Mouse (Mus musculus) kidney, embryonic 15.5 days (tissue): Measurements from ENCODE around the gene Ttll5. TPM values are rescaled to one million over a fixed set of nuclear protein-coding genes. Genes with fewer than 3 reads are reported as not detected.
A peak's percentile ranks its signal among the peaks of the same experiment; 100 is the strongest.

ENCODE experiments used
- ATAC-seq: fragments of 200-750 bp; cut with Nextera tagmentation; replicated peaks from 2 replicates; pipeline ENCODE4 v1.8.0; 2017; ENCODE audit warnings: moderate TSS enrichment; ENCODE audit not compliant: low FRiP score
- H3K27ac ChIP-seq: fragments of 300-500 bp; sonication (generic); 2 replicates; pipeline ENCODE4 v1.5.1; 2015; ENCODE audit warnings: mild to moderate bottlenecking, inconsistent platforms
- H3K27me3 ChIP-seq: fragments of 300-500 bp; sonication (generic); 2 replicates; pipeline ENCODE4 v1.6.1; 2015; ENCODE audit warnings: inconsistent platforms
- H3K36me3 ChIP-seq: fragments of 300-500 bp; sonication (generic); 2 replicates; pipeline ENCODE4 v1.6.1; 2015; ENCODE audit warnings: inconsistent platforms
- H3K4me1 ChIP-seq: fragments of 300-500 bp; sonication (generic); 2 replicates; pipeline ENCODE4 v1.6.1; 2015; ENCODE audit warnings: inconsistent platforms
- H3K4me2 ChIP-seq: fragments of 300-500 bp; sonication (generic); 2 replicates; pipeline ENCODE4 v1.6.1; 2015; ENCODE audit warnings: moderate library complexity, mild to moderate bottlenecking, inconsistent platforms
- H3K4me3 ChIP-seq: fragments of 300-500 bp; sonication (generic); replicated peaks from 2 replicates; pipeline ENCODE4 v1.5.1; 2015; ENCODE audit warnings: mild to moderate bottlenecking, inconsistent platforms
- H3K9ac ChIP-seq: fragments of 300-500 bp; sonication (generic); 2 replicates; pipeline ENCODE4 v1.6.1; 2015; ENCODE audit warnings: mild to moderate bottlenecking, inconsistent platforms
- H3K9me3 ChIP-seq: fragments of 300-500 bp; sonication (generic); replicated peaks from 2 replicates; pipeline ENCODE4 v1.6.1; 2016; ENCODE audit warnings: inconsistent platforms
- WGBS: fragments of 180-500 bp; shearing (Covaris S2); methylation state at CpG from one replicate; pipeline ENCODE4 v1.1.7; 2015; ENCODE audit warnings: mixed read lengths; 5-methylcytosine and 5-hydroxymethylcytosine counted together
- polyA plus RNA-seq: library from polyadenylated mRNA; unstranded; fragments of >200 nt; fragmentation: Nextera tagmentation; extraction: Ambion mirVana; gene quantifications from 2 replicates; pipeline ENCODE4 v1.2.1, GENCODE M21; 2015

Ttll5 gene
- polyA plus RNA-seq = 13.0 and 13.2 TPM in 2 replicates

DNA sequence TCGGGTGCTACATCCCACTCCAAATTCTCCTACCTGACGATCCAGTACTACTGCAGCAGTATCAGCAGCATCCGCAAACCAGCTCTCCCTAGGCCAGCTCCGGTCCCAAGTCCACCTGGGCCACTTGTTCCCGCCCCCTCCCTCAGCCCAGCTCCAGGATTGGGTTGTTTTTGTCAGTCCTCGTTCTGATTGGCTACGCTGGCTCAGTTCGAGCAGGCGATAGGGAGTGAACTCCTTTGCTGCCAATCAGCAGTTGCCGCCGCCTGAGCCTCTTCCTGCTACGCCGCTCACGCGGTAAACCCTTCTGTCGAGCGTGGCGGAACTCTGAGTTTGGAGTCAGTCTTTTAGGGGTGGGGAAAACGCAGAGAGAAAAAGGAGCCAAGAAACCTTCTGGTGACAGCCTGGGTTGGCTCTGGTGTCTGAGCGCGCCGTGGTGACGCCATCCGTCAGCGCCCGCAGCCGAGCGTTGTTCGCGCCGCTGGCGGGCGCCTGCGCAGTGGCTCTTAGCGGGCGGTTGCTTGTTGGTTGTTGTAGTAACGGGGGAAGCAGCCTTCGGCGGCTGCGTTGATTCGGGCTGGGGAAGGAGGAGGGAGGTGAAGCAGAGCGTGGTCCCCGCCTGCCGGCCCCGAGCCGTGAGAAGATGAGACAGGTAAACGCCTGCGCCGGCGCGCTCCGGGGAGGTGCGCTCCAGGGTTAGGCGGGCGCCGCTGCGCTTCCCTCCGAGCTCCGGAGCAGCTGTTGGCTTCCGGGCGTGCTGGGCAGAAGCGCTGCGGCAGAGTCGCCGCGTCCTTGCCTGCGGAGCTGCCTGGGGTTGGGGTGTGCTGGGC, at the start of gene Ttll5, which contains the start of gene Erg28:
Gene Ttll5 (plus strand): TSS at position 222 of the 827 bp plus-strand sequence.
Gene Erg28 (minus strand): TSS at position 113 of the 827 bp plus-strand sequence.
- peaks cover 21% of the 10 kb centered on the region for H3K4me1 ChIP-seq
- no peaks in the 10 kb centered on the region for H3K27me3 ChIP-seq
- H3K9ac ChIP-seq = peak within 1 kb of the TSS; percentile 61
- peaks cover 28% of the 10 kb centered on the region for H3K36me3 ChIP-seq
- peak within 1 kb of the TSS; percentile 62 for H3K4me3 ChIP-seq
- no peaks in the 10 kb centered on the region for H3K9me3 ChIP-seq
- H3K4me2 ChIP-seq = peak within 1 kb of the TSS; percentile 79
- ATAC-seq = peak; percentile 99
- peak within 1 kb of the TSS; percentile 99 for H3K27ac ChIP-seq
- under 1% methylated on average over 67 of the region's 67 CpGs for WGBS

DNA sequence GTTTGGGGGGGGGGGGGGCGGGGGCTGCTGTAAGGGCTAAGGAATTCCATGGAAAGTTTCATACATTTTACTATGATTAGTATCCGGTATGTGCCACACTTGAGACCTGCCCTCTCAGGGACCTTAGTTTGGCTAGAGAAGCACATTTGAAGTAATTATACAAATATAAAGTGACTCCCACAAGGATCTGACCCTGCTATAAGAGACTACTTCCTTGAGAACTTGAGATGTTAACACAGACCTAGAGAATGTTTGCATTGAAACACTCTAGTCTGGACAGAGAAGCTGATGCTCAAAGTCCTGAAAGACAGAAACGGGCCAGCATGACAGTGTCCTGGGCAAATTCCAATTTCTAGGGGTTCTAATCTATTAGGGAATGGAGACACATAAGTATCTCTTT, 45.5 kb upstream of the Ttll5 start:
- H3K9ac ChIP-seq = no peak overlapping the region
- 0 out of 2 replicates have a peak, but pooled peaks cover 2% of the 10 kb centered on the region for H3K4me1 ChIP-seq
- 40% methylated on average over 3 of the region's 3 CpGs for WGBS
- peaks cover 3% of the 10 kb centered on the region; the same call in 1 of the 2 replicates for H3K9me3 ChIP-seq
- ATAC-seq = no peak
- H3K36me3 ChIP-seq = no peaks in the 10 kb centered on the region
- H3K4me2 ChIP-seq = no peak overlapping the region
- H3K4me3 ChIP-seq = no peak overlapping the region
- no peak overlapping the region for H3K27ac ChIP-seq
- no peaks in the 10 kb centered on the region for H3K27me3 ChIP-seq

DNA sequence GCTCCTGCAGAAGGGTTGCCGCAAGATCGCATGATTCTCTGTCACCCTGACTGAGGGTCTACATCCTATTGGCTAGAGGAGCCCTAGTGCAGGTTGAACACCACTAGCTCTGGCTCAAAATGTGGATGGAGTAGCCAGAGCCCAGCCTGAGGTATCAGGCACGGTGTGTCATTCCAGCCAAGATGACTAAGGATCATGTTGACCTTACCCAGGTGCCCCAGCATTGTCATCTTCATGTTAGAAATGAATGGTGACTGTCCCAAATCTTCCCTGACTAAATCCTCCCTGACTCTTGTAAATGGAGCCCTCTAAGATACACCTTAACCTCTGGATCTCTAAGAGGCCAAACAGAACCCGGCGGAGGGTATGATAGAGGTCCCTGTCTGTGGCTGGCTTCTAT, 44.8 kb upstream of the Ttll5 start:
- H3K4me3 ChIP-seq = no peak overlapping the region
- 91% methylated on average over 5 of the region's 5 CpGs for WGBS
- ATAC-seq = no peak
- no peaks in the 10 kb centered on the region for H3K27me3 ChIP-seq
- H3K4me1 ChIP-seq = peaks cover 4% of the 10 kb centered on the region; the same call in 1 of the 2 replicates
- H3K27ac ChIP-seq = no peak overlapping the region
- no peak overlapping the region for H3K4me2 ChIP-seq
- no peaks in the 10 kb centered on the region for H3K36me3 ChIP-seq
- H3K9me3 ChIP-seq = no peaks in the 10 kb centered on the region
- H3K9ac ChIP-seq = no peak overlapping the region

DNA sequence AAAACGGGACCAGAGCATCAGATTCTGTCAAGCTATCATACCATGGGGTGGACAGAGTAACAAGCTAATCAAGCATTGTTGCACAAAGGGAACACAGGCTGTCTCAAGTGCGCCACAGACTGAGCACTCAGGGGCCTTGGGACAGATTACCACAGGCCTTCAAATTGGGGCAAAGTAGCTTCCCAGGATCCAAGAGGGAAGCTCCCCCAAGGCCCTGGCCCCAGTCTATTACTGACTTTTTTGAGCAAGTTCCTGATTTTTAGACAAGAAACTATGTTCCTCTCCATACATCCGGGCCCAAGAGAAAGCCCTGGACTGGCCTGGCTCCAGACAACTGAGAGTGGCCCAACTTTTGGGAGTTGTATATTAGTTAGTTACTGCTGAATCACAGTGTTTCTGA, 42.9 kb upstream of the Ttll5 start:
- Histone ChIP-seq H3K36me3 (no peaks in the 10 kb centered on the region), H3K4me3 (no peak overlapping the region), H3K9me3 (no peaks in the 10 kb centered on the region), H3K27ac (no peak overlapping the region), H3K27me3 (no peaks in the 10 kb centered on the region), H3K9ac (no peak overlapping the region), H3K4me1 (peaks cover 18% of the 10 kb centered on the region), H3K4me2 (no peak overlapping the region)
- 95% methylated on average over 3 of the region's 3 CpGs for WGBS
- no peak for ATAC-seq

DNA sequence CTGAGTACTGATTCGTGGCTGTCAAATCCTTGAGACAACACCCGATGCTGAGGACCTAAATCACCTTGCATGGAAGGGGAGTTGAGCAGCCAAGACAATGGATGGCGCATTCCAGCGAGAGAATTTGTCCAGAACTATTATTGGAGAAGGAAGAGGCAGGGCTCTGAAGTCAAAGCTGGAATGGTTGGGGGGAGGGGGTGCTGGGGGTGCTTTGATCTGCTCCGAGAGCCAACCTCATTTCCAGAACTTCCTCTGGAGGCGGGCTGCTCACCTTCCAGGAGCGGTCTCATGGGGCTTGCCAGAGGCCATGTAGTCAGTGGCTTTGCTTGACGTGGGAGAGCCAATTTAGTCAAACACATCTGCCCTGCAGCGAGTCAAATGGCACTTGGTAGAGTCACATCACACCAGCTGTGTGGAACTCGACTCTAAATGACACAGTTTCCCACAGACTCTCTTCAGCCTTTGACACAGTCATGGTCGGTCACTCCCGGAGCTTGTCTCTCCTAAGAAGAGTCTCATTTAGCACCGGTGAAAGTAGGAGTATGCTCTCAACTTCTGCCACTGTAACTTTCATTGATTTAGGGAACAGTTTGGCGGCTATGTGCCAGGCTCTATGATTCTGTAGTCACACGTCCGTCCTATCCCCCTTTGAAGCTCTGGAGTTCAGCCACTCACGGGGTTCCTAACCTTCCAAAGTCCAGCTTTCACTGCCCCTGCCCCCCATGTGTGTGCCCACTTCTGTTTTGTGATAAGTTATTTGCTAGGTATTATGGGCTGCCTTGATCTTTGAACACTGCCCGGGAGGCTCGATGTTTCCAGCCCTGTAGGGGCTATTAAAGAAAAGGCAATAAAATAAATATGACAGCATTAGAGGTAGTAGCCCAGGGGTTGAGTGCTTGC, 39.3 kb upstream of the Ttll5 start:
- Histone ChIP-seq H3K4me2 (0 out of 2 replicates have a peak overlapping the region, but pooled peaks have one; percentile 6), H3K4me1 (peaks cover 15% of the 10 kb centered on the region), H3K27ac (no peak overlapping the region), H3K27me3 (no peaks in the 10 kb centered on the region), H3K9ac (no peak overlapping the region), H3K4me3 (no peak overlapping the region), H3K9me3 (no peaks in the 10 kb centered on the region), H3K36me3 (no peaks in the 10 kb centered on the region)
- WGBS = 16% methylated on average over 19 of the region's 19 CpGs
- peak; percentile 83 for ATAC-seq

DNA sequence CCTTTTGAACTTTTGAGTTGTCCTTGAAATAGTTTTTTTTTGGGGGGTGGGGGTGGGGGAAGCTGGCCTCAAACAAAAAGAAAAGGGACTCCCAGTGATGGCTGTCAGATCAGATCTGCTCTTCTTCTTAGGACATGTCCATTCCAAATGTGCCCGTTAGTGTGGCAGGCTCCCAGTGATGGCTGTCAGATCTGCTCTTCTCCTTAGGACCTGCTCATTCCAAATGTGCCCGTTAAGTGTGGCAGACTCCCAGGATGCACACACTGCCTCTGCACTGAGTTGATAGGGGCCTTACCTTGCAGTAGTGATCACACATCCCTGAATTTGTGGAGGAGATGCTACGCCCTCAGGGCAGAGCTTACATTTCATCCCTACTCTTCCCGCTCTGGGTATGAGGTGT, 32.3 kb upstream of the Ttll5 start:
- no peak overlapping the region for H3K27ac ChIP-seq
- no peaks in the 10 kb centered on the region for H3K27me3 ChIP-seq
- H3K9ac ChIP-seq = no peak overlapping the region
- no peak for ATAC-seq
- no peaks in the 10 kb centered on the region for H3K36me3 ChIP-seq
- H3K4me2 ChIP-seq = no peak overlapping the region
- 92% methylated on average over 4 of the region's 4 CpGs for WGBS
- H3K4me1 ChIP-seq = peaks cover 7% of the 10 kb centered on the region
- no peaks in the 10 kb centered on the region for H3K9me3 ChIP-seq
- H3K4me3 ChIP-seq = no peak overlapping the region

DNA sequence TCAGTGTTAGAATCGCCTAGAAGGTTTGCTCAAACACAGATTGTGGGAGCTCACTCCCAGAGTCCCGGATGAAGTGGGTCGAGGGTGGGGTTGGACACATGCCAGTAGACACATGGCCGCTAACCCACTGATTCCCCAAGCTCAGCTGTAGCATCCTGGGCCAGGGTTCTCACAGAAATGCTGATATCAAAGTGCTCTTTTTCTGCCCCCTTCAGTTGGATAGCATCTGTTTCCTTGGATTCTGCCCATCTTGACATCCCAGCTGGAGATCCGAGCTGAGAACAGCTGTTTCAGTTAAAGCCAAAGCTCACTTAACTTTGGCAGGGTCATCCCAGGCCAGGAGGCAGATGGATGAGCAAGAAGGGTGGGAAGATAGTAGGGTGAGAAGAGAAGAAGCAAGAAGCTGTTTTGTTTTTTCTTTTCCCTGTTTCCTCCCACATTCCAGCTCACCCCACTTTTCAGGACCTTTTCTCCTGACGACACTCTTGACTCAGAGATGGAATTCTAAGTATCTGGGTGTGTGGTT, 31.6 kb upstream of the Ttll5 start:
- Histone ChIP-seq H3K36me3 (no peaks in the 10 kb centered on the region), H3K4me3 (no peak overlapping the region), H3K4me2 (no peak overlapping the region), H3K9me3 (no peaks in the 10 kb centered on the region), H3K4me1 (peaks cover 7% of the 10 kb centered on the region), H3K9ac (no peak overlapping the region), H3K27ac (no peak overlapping the region), H3K27me3 (no peaks in the 10 kb centered on the region)
- ATAC-seq = no peak
- WGBS = 46% methylated on average over 6 of the region's 6 CpGs

DNA sequence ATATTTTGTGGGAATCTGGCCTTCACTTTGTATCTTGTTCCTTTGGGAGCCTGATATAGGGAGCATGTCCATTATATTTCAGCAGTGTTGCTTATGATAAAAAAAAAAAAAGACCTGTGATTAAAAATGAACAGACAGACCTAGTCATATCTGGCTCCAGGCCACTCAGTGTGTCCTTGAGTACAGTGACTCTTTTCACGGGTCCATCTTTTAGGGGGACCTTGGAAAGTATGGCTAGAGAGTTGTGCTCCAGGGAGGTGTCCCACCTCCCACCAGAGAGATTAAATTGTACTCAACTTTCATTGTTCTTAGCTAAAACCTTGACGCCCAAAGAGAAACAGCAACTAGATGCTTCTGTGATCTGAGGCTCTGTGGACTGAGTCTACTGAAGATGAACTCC, 30.4 kb upstream of the Ttll5 start:
- Histone ChIP-seq H3K27ac (no peak overlapping the region), H3K4me1 (peaks cover 7% of the 10 kb centered on the region), H3K4me3 (no peak overlapping the region), H3K36me3 (no peaks in the 10 kb centered on the region), H3K4me2 (no peak overlapping the region), H3K27me3 (no peaks in the 10 kb centered on the region), H3K9me3 (no peaks in the 10 kb centered on the region), H3K9ac (no peak overlapping the region)
- no peak for ATAC-seq
- WGBS = 80% methylated on average over 2 of the region's 2 CpGs

DNA sequence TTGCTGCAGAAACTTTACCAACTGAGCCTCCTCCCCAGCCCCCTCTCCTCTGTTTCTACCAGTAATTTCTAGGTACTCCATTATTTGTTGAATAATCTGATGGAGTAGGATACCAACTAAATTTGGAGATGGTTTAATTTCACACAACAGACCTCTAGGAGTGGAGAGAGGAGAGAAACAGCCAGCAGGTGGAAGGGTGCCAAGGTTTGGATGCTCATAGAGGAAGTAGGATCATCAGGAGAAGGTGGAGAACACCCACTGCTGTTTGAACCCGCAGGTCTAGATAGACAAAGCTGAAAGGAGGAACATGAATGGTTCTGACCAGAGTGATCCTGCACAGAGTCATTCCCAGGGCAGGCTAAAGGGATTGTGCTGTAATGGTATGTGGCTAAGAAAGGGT, 28.9 kb upstream of the Ttll5 start:
- Histone ChIP-seq H3K4me1 (peaks cover 11% of the 10 kb centered on the region), H3K36me3 (no peaks in the 10 kb centered on the region), H3K9ac (no peak overlapping the region), H3K27ac (no peak overlapping the region), H3K4me3 (no peak overlapping the region), H3K4me2 (no peak overlapping the region), H3K9me3 (no peaks in the 10 kb centered on the region), H3K27me3 (no peaks in the 10 kb centered on the region)
- WGBS = 83% methylated on average over 1 of the region's 1 CpGs
- ATAC-seq = no peak

DNA sequence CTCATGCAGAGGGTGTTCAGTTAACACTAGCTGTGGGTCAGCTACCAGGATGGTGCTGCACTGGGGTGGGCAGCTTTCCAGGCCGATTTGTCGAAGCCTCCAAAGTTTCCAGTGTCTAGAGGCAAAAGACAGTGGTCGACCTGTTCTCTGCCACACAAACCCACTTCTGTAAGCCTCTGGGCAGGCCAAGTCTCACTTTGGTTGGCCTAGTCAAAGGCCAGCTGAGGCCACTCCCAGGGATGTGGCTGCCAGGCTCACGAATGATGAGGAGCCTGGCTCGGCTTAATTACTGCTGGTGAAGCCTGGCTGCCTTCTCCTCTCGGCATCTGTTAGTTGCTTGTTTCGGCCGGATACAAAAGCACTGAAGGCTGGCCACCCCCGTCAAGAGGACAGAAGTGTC, 24.4 kb upstream of the Ttll5 start:
- H3K9me3 ChIP-seq = no peaks in the 10 kb centered on the region
- no peaks in the 10 kb centered on the region for H3K36me3 ChIP-seq
- H3K4me2 ChIP-seq = no peak overlapping the region
- H3K4me1 ChIP-seq = peaks cover 4% of the 10 kb centered on the region; the same call in 1 of the 2 replicates
- no peak overlapping the region for H3K27ac ChIP-seq
- no peak overlapping the region for H3K4me3 ChIP-seq
- no peaks in the 10 kb centered on the region for H3K27me3 ChIP-seq
- no peak for ATAC-seq
- no peak overlapping the region for H3K9ac ChIP-seq
- 41% methylated on average over 9 of the region's 9 CpGs for WGBS

DNA sequence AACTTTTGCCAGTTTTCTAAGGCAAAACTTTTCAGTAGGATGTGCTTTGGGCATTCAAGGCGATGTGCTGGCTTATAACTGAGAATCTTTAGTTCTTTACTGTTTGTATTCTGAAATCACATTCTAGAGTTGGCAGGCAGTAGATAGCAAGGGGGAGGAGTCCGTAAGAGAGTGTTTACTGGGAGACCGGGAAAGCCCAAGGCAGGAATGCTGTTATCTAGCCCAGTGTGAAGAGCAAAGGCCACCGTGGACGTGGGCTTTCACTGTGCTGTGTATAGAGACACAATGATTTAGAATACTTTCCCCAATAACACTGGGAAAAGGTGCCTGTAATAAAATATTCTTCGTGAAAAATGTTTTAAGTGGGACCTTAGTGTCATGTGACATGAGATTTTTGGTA, 14.7 kb upstream of the Ttll5 start:
- no peaks in the 10 kb centered on the region for H3K27me3 ChIP-seq
- H3K4me1 ChIP-seq = peaks cover 9% of the 10 kb centered on the region
- 59% methylated on average over 6 of the region's 6 CpGs for WGBS
- peaks cover 32% of the 10 kb centered on the region for H3K36me3 ChIP-seq
- H3K27ac ChIP-seq = no peak overlapping the region
- H3K9me3 ChIP-seq = no peaks in the 10 kb centered on the region
- ATAC-seq = no peak
- no peak overlapping the region for H3K4me2 ChIP-seq
- H3K4me3 ChIP-seq = no peak overlapping the region
- no peak overlapping the region for H3K9ac ChIP-seq

DNA sequence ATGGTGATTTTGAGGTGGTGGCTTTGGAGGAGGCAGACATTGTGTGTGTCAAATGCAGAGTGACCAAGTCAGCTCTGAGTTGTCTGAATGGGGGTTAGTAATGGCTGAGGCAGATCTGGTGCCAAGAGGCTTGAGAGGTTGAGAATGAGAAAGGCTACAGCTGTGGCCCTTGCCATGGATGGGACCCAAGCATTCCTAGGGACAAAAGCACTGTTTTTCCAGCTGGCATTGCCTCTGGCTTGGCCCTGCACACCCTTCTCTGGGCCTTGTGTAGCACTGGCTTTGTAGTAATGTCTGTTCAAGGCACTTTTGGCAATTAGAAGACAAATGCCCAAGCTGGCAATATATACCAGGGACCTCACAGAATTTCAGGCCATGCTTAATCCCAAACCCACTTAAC, 13.5 kb upstream of the Ttll5 start:
- ATAC-seq = no peak
- Histone ChIP-seq H3K27ac (no peak overlapping the region), H3K9me3 (no peaks in the 10 kb centered on the region), H3K4me2 (no peak overlapping the region), H3K36me3 (peaks cover 43% of the 10 kb centered on the region), H3K4me3 (no peak overlapping the region), H3K4me1 (peaks cover 9% of the 10 kb centered on the region), H3K9ac (no peak overlapping the region), H3K27me3 (no peaks in the 10 kb centered on the region)
